Mouse (Mus musculus) myocyte (in vitro differentiated cells): Measurements from ENCODE around the gene Kcnd3.

Experiments used
- CEBPB ChIP-seq: IDR thresholded peaks from 2 replicates; pipeline ENCODE4 v1.6.1; 2011; ENCODE audit warnings: mild to moderate bottlenecking, moderate library complexity; ENCODE audit not compliant: poor library complexity, insufficient read depth, severe bottlenecking
- MAX ChIP-seq: IDR thresholded peaks from one replicate; pipeline ENCODE4 v1.6.1; 2011; ENCODE audit warnings: low read depth, mild to moderate bottlenecking, control low read depth
- POLR2A ChIP-seq: IDR thresholded peaks from one replicate; pipeline ENCODE4 v1.6.1; 2011; ENCODE audit warnings: low read depth, mild to moderate bottlenecking, control low read depth, moderate library complexity; ENCODE audit not compliant: insufficient read length
- USF1 ChIP-seq: IDR thresholded peaks from one replicate; pipeline ENCODE4 v1.6.1; 2011; ENCODE audit warnings: low read depth, mild to moderate bottlenecking, control low read depth, moderate library complexity

DNA sequence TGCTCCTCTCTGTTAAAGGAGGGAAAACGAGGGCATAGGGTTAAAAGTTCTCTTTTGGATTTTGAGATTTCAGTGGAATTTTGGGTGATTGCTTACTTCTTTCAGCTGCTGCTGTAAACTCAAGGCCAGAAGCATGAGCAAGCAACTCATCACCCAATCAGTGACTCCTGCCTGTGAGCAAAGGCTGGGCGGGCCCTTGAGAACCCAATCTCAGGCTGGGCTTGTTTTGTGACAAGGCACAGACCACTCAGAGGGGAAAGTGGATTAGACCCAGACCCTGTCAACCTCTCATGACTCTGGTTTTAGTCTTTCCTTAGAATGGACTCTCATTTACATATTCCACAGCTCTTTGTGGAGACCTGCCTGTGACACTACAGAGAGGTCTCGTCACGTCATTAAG, 28.7 kb upstream of the Kcnd3 start:
- TF ChIP-seq POLR2A (no peak), MAX (no peak), CEBPB (no peak), USF1 (no peak)
